Mouse (Mus musculus) frontal cortex, postnatal 10 days (tissue): ENCODE data around the gene Foxn3.

Source experiments
- DNase-seq, 2 experiments: peaks; one replicate each; pipeline ENCODE4 v3.0.0; 2022; ENCODE audit warnings: low spot score in 2 of 2, mixed read lengths in 1 of 2

The Foxn3 gene

GRCm38 (mm10) chr12:99332144-99332807, 231.1 kb downstream of the Foxn3 start:
- no peak for DNase-seq

DNA sequence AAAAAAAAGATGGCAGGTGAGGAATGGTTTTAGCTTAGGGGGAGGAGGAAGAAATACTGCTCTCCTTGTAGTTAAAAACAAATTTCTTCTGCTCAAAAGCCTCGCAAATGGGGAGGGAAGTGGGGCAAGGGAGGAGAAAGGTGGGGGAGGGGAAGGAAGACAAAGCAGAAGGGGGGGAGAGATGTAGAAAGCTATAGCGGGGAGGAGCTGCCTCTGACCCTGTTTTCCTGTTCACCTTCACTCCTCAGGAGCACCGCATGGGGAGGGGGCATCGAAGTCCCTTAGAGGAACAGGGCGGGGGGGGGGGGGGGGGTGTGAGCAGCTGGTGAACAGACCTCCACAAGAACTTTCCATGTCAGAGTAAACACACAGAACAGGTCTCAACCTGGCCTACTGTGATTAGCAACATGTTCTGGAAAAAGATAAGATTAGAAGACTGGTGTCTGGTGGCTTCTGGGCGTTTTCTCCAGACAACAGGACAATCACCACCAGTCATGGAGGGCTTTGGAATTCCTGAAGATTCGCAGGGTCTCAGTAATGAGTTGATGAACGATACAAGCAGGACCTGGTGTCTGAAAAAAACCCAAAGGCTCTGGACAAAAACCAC, 231.9 kb downstream of the Foxn3 start:
- DNase-seq: no peak

- DNase-seq: no peak
Measured at GRCm38 (mm10) chr12:99330822-99331285, 232.5 kb downstream of the Foxn3 start.

DNA sequence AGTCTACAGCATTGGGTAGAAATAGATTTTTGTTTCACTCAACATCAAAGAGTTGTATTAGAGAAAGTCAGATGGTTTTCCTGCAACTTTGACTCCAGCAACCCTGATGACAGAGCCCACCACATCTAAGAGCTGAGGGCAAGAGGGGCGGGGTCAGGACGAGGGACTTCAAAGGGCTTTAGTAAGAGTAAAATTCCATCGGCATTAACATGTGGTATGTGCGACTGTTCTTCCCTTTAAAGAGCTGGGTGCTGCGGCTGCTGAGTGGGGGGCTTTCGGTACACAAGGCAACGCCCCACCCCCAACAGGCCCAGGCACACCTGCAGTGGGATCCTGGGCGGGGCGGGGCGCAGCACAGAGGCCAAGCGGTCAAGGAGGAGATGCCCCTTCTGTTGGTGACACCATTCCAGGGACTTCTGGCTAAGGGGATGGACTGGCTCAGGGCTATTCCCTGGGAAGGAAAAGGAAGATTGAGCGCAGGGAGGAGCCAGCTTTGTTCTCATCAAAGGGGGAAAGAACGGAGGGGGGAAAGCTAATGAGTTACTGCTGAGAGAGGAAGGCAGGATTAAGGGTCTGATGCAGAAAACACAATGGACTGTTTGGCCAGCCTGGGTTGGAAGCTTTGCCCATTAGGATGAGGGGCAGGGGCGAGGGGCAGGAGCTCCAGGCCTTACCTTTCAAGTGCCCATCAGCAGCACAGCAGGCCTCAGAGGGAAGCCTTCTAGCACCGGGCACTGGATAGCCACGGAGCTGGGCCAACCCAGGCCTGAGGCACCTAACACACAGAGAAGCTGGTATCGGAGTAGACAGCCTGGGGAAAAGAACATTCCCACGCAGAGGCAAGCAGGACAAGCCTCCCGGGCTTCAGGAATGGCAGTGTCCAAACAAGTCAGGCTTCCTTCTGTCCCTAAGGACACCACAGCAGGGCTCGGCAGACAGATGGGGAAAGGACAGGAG, 233.8 kb downstream of the Foxn3 start:
- DNase-seq: no peak

DNA sequence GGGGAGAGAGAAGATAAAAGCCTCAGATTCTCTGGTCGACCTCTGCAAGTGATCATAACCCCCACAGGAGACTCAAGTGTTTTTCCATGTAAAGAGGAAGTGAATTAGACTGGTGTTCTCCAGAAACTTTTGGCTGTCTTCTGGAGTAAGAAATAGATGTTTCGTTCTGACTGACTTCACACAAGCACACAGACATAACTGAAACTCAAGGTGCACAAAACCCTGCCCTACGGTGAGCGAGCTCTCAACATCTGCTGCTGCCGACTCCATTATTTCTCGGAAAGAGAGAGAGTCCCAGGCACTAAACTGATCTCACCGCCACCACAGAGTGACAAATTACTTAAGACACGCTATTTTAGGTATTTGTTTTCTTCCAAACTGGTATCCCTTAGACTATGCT, 237.2 kb downstream of the Foxn3 start:
- DNase-seq: no peak

DNA sequence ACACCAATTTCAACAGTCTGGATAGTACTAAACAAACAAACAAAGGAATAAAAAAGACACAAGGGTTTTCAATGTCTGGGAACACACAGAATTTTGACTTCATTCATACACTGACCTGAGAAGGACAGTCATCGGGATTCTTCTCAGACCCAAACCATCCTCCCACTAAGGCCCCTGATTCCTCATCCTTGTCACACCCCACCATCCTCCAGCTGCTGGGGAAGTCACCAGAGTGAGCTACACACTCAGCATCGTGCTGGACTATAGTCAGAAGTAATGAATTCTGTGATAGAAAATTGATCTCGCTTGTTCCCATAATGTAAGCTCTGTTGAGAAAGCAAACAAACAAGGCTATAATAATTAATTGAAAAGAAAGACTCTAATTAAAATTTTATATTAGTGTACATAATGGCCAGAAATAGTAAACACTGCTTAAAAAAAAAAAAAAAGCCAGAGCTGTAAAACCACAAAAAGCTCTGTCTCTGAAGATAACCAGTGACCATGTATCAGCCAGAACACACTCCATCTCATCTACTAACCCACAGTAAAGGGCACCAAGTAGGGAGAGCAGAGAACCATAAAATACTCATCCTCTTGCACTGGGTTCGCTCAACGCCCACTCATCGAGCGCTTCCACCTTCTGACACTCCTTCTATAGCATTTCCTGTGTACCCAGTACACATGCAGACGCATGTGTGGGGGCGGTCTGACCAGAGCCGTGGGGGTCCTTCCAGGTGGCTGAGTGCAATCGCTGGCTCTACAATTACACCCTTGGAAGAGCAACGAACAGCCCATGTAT, 241.6 kb downstream of the Foxn3 start:
- DNase-seq: no peak

- no peak for DNase-seq
Measured at GRCm38 (mm10) chr12:99320966-99321496, 242.4 kb downstream of the Foxn3 start.

DNA sequence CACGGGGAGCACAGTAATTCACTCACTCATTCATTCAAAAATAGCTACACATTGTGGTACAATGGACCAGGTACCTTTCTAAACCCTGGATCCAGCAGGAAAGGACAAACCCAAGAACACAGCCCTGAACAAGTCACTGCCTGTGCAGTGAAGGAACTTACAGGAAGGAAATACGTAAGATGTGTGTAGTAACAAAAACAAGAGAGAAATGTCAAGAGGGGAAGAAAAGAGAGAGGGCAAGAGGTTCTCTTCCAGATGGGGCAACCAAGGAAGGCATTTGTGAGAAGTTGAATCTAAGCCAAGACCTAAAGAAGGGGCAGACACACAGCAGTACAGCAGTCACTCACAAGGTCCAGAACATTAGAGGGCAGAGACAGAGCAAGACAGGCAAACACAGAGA, 243.5 kb downstream of the Foxn3 start:
- DNase-seq: no peak

GRCm38 (mm10) chr12:99319171-99319570, 244.2 kb downstream of the Foxn3 start:
- no peak for DNase-seq

DNA sequence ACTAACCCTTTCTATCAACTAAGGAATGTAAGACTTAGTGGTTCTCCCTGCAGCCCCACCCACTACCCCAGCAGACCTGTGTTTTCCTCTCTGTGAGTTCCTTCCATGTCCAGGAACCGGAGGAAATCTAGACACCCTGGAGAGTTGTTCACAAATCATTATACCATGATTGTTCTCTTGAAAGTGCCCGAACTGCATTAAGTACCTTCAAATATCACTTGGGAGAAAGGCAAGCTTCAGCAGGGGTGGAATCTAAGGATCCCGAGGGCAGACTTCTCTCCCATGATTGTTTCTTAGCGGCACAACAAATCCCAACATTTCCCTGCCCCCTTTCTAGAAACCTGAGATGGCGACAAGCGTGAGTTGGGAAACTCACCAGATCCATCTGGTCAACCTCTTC, 247.5 kb downstream of the Foxn3 start:
- DNase-seq: no peak

- DNase-seq: no peak
Measured at GRCm38 (mm10) chr12:99314817-99315216, 248.6 kb downstream of the Foxn3 start.

- DNase-seq: no peak
Measured at GRCm38 (mm10) chr12:99311303-99311702, 252.1 kb downstream of the Foxn3 start.

DNA sequence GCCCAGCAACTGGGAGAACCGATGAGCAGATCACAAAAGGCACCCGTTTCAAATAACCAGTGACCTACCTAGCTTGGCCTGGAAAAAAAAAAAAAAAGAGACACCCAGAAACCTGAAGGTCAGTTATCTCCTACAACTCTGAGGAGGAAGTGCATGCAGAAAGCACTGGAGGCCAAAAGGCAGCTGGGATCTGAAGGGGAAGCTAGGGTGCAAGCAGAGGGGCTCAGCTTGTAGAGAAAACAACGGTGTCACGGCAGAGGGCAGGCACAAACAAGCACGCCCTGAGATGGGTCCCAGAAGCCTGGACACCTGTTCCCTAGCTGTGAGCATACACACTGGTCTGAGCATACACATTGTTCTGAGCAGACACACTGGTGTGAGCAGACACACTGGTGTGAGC, 253.4 kb downstream of the Foxn3 start:
- no peak for DNase-seq

GRCm38 (mm10) chr12:99308541-99309089, 254.8 kb downstream of the Foxn3 start:
- no peak for DNase-seq

DNA sequence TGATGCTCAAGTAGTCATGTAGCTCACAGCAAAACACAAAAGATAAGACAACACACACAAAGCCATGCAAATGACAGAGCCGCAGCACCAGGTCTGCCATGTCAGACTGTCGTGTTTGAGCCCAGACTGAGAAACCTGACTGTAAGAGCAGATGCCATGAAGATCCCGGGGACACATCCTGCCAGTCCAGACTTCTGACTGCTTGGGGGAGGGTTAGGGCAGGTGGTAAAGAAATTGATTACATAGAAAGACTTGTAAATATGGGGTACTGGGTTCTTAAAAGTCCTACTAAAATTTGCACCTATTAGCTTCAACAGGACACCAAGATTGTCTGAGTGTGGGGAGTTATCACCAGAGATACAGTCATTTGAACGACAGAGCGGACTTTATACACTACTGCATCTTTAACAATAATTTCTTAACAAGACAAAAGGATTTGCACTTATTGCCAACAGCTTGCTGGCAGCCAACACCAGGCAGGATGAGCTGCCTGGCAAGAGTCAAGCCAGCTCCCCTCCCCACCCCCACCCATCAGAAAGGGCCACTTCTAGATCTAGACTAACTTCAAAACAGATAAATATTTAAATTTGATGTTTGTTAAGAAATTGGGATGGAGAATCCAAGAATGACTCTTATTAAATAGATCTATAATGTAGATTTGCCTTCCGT, 256.7 kb downstream of the Foxn3 start:
- no peak for DNase-seq

DNA sequence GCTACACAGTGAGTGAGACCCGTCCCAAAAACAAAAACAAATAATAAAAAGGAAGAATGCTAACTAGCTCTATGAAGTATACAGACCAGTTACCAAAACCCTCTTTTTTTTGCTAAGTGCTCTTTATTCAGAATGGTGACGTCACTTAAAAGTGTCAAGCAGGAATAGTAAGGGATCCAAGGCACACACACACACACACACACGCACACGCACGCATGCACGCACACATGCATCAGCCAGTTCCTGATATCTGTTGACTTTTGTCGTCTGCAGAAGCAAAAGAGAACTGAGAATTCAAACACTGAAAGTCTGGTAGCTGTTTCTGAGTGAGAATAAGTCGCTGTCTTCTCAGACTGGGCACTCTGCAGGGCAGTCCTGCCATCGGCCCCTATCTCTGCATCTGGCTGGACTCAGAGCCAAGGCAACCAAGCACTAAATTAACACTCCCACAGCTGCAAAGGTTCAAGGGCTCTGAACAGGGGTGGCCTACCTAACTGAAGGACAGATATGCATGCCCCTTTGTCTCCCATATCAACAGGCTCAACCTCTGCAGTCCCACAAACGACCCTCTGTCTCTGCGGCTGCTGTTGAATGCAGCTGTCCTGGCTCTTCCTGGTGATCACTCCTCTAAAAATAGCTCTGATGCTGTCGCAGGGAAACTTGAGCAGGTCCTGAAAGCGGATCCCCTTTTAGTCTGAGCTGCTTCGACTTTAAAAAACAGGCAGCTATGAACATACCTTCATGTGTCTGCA, 257.4 kb downstream of the Foxn3 start:
- DNase-seq: no peak

DNA sequence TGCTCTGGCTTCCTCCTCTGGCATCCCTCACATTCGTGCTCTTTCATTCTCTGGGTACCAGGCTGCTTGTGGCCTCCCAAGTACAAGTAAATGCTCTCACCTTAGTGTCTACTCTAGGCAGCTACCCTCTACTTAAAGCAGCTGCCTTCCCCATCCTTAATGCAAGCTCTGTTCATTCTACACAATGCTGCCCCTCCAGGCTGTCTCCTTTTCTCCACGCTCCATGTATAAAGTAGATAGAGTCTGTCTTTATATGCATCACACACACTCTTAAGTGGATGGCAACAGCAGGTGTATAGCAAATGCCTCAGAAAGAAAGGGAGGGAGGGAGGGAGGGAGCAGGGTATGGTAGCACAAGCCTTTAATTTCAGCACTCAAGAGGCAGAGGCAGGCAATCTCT, 258.1 kb downstream of the Foxn3 start:
- DNase-seq: no peak

- no peak for DNase-seq
Measured at GRCm38 (mm10) chr12:99304056-99304455, 259.3 kb downstream of the Foxn3 start.

- DNase-seq: no peak
Measured at GRCm38 (mm10) chr12:99303581-99303980, 259.8 kb downstream of the Foxn3 start.

DNA sequence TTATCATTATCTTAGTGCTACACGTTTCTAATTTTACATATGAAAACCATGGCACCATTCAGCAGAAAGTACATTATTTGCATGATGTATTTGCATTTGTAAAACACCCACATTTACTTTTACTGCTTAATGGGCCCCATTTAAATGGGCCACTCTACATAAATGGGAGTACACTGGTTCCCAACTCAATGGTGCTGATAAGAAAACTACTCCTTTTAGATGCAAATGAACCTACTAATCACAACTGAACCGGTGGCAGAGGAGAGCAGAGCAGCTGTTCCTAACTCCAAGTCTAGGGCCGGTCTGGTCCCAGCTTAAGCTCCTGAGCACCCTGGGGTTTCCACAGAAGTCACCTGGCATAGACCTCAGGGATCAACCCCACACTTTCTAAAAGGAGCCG, 263.5 kb downstream of the Foxn3 start:
- no peak for DNase-seq
